Comparison of ENCODE assay signal across 10 mouse cellular contexts in genomic region chr14:76936671-76937070, GRCm38 (mm10).
DNase-seq lines count a peak whose midpoint lies in the region; TF ChIP-seq lines count a peak whose summit lies in the region.
"Had no signal": no experiment of that assay in that cellular context is flagged by ENCODE, and none has a peak within 500 bp of the region (broad histone marks: within the 10 kb centered on the region; RNA-seq: fewer than 3 reads in every experiment).

No protein-coding gene starts in this region.

- no peak for TF ChIP-seq CTCF in layer of hippocampus, adult 2 months (conservative IDR thresholded peaks at IDR 0.05)

- H3K27ac ChIP-seq in layer of hippocampus, adult 2 months, result peak overlapping the region; percentile 43; the same call in 1 of the 2 replicates
- H3K27ac ChIP-seq: liver, embryonic 15.5 days; midbrain, embryonic 12.5 days had no signal

- H3K4me3 ChIP-seq in layer of hippocampus, adult 2 months, result no peak overlapping the region
- H3K4me3 ChIP-seq: liver, embryonic 15.5 days; midbrain, embryonic 12.5 days had no signal

- no peak for DNase-seq in layer of hippocampus, adult 2 months (ENCODE audit: low spot score in 2 of 2)
- DNase-seq in layer of hippocampus, postnatal 25 days (ENCODE audit: extremely low spot score in 1 of 2, low spot score in 1 of 2), result no peak
- DNase-seq in cerebellum, adult 11-12 months, result peak; percentile 36
- DNase-seq in cerebellum, adult 9-11 months, result peak; percentile 37
- DNase-seq in lung, postnatal 10 days, result peak; percentile 52
- DNase-seq in layer of hippocampus, adult 9-11 months, result no peak
- DNase-seq in T-cell, adult 2 months (ENCODE audit: low spot score), result no peak
- DNase-seq: thymus, postnatal 4 days had no signal

Comparison
In these comparisons a context has a peak if more than half of its experiments do, and no peak if none do; other contexts are left out.
1. DNase-seq: peak in cerebellum, adult 11-12 months (single experiment), cerebellum, adult 9-11 months (single experiment) and lung, postnatal 10 days (single experiment); none in layer of hippocampus, adult 2 months (0 of 2), layer of hippocampus, postnatal 25 days (0 of 2), layer of hippocampus, adult 9-11 months (single experiment) and T-cell, adult 2 months (single experiment).